Mouse (Mus musculus): ENCODE measurements at regions not wholly inside any gene's neighbourhood (a gene's known extent, or its start where the extent isn't known, plus 50 kb on each side); places are given as distances from the start of the nearest gene placed in this dataset.

- no peaks in the 10 kb centered on the region for H3K27me3 ChIP-seq
- H3K4me1 ChIP-seq (replicated peaks), result no peaks in the 10 kb centered on the region
- H3K27ac ChIP-seq, result no peak overlapping the region
- no peak overlapping the region for H3K4me2 ChIP-seq
- H3K9me3 ChIP-seq, result peaks cover 2% of the 10 kb centered on the region; the same call in 1 of the 2 replicates
- H3K4me3 ChIP-seq, result no peak overlapping the region
- no peak for ATAC-seq (ENCODE audit: low FRiP score)
- no peak overlapping the region for H3K9ac ChIP-seq
- no peaks in the 10 kb centered on the region for H3K36me3 ChIP-seq
- WGBS, result 85% methylated on average over 3 of the region's 3 CpGs
These were observed 333.1 kb downstream of the En1 start for GRCm38 (mm10) chr1:120935321-120935720.

GRCm38 (mm10) chr1:120943711-120944110, 341.5 kb downstream of the En1 start:
- Histone ChIP-seq H3K9ac (no peak overlapping the region), H3K36me3 (no peaks in the 10 kb centered on the region), H3K4me3 (no peak overlapping the region), H3K4me2 (no peak overlapping the region), H3K27ac (no peak overlapping the region), H3K9me3 (peaks cover 6% of the 10 kb centered on the region; the same call in 1 of the 2 replicates), H3K27me3 (no peaks in the 10 kb centered on the region), H3K4me1 (replicated peaks) (no peaks in the 10 kb centered on the region)
- 84% methylated on average over 4 of the region's 4 CpGs for WGBS
- ATAC-seq (ENCODE audit: low FRiP score), result no peak

GRCm38 (mm10) chr1:120946349-120946748, 344.1 kb downstream of the En1 start:
- H3K9ac ChIP-seq, result no peak overlapping the region
- H3K27ac ChIP-seq, result no peak overlapping the region
- no peaks in the 10 kb centered on the region for H3K9me3 ChIP-seq
- 81% methylated on average over 4 of the region's 4 CpGs for WGBS
- H3K4me1 ChIP-seq (replicated peaks), result no peaks in the 10 kb centered on the region
- H3K4me2 ChIP-seq, result no peak overlapping the region
- no peak for ATAC-seq (ENCODE audit: low FRiP score)
- H3K27me3 ChIP-seq, result no peaks in the 10 kb centered on the region
- H3K4me3 ChIP-seq, result no peak overlapping the region
- H3K36me3 ChIP-seq, result no peaks in the 10 kb centered on the region

GRCm38 (mm10) chr1:120961235-120961634, 359.0 kb downstream of the En1 start:
- Histone ChIP-seq H3K4me2 (no peak overlapping the region), H3K27ac (no peak overlapping the region), H3K9me3 (no peaks in the 10 kb centered on the region), H3K36me3 (no peaks in the 10 kb centered on the region), H3K4me3 (no peak overlapping the region), H3K4me1 (replicated peaks) (peaks cover 12% of the 10 kb centered on the region), H3K27me3 (peaks cover 5% of the 10 kb centered on the region; the same call in 1 of the 2 replicates), H3K9ac (no peak overlapping the region)
- 90% methylated on average over 1 of the region's 1 CpGs for whole genome bisulfite sequencing
- no peak for ATAC-seq (ENCODE audit: low FRiP score)

GRCm38 (mm10) chr1:120961984-120962383, 359.8 kb downstream of the En1 start:
- H3K36me3 ChIP-seq, result no peaks in the 10 kb centered on the region
- H3K4me3 ChIP-seq, result no peak overlapping the region
- no peaks in the 10 kb centered on the region for H3K9me3 ChIP-seq
- no peak overlapping the region for H3K27ac ChIP-seq
- ATAC-seq (ENCODE audit: low FRiP score), result no peak
- no peak overlapping the region for H3K4me2 ChIP-seq
- H3K9ac ChIP-seq, result no peak overlapping the region
- H3K4me1 ChIP-seq (replicated peaks), result peaks cover 12% of the 10 kb centered on the region
- 21% methylated on average over 8 of the region's 8 CpGs for WGBS
- H3K27me3 ChIP-seq, result peaks cover 5% of the 10 kb centered on the region; the same call in 1 of the 2 replicates

- no peaks in the 10 kb centered on the region for H3K36me3 ChIP-seq
- H3K4me2 ChIP-seq, result peak overlapping the region; percentile 48
- ATAC-seq (ENCODE audit: low FRiP score), result peak; percentile 83
- peak overlapping the region; percentile 25 for H3K4me3 ChIP-seq
- peaks cover 5% of the 10 kb centered on the region; the same call in 1 of the 2 replicates for H3K27me3 ChIP-seq
- H3K27ac ChIP-seq, result no peak overlapping the region
- no peaks in the 10 kb centered on the region for H3K9me3 ChIP-seq
- H3K4me1 ChIP-seq (replicated peaks), result peaks cover 12% of the 10 kb centered on the region
- H3K9ac ChIP-seq, result peak overlapping the region; percentile 36
- WGBS, result 30% methylated on average over 14 of the region's 14 CpGs
These were observed 361.4 kb downstream of the En1 start for GRCm38 (mm10) chr1:120963477-120964178.

- Histone ChIP-seq H3K36me3 (no peaks in the 10 kb centered on the region), H3K4me1 (replicated peaks) (peaks cover 12% of the 10 kb centered on the region), H3K27ac (no peak overlapping the region), H3K9ac (peak overlapping the region; percentile 36), H3K9me3 (no peaks in the 10 kb centered on the region), H3K4me3 (peak overlapping the region; percentile 25), H3K4me2 (peak overlapping the region; percentile 48), H3K27me3 (peaks cover 5% of the 10 kb centered on the region; the same call in 1 of the 2 replicates)
- ATAC-seq (ENCODE audit: low FRiP score), result 0 out of 2 replicates have a peak, but pooled peaks have one; percentile 28
- WGBS, result 50% methylated on average over 17 of the region's 17 CpGs
These were observed 361.9 kb downstream of the En1 start for GRCm38 (mm10) chr1:120964179-120964517.

- WGBS, result 79% methylated on average over 3 of the region's 3 CpGs
- Histone ChIP-seq H3K36me3 (no peaks in the 10 kb centered on the region), H3K4me1 (replicated peaks) (peaks cover 12% of the 10 kb centered on the region), H3K4me2 (no peak overlapping the region), H3K9me3 (no peaks in the 10 kb centered on the region), H3K9ac (no peak overlapping the region), H3K4me3 (no peak overlapping the region), H3K27ac (no peak overlapping the region), H3K27me3 (peaks cover 5% of the 10 kb centered on the region; the same call in 1 of the 2 replicates)
- ATAC-seq (ENCODE audit: low FRiP score), result no peak
These were observed 363.9 kb downstream of the En1 start for GRCm38 (mm10) chr1:120966132-120966531.

- no peak for ATAC-seq (ENCODE audit: low FRiP score)
- H3K4me3 ChIP-seq, result no peak overlapping the region
- H3K27ac ChIP-seq, result no peak overlapping the region
- no peaks in the 10 kb centered on the region for H3K9me3 ChIP-seq
- no peak overlapping the region for H3K9ac ChIP-seq
- 85% methylated on average over 1 of the region's 1 CpGs for WGBS
- H3K4me2 ChIP-seq, result no peak overlapping the region
- H3K4me1 ChIP-seq (replicated peaks), result peaks cover 4% of the 10 kb centered on the region
- H3K36me3 ChIP-seq, result no peaks in the 10 kb centered on the region
- H3K27me3 ChIP-seq, result no peaks in the 10 kb centered on the region
These were observed 357.7 kb downstream of the Insig2 start for GRCm38 (mm10) chr1:120974661-120975060.

- Histone ChIP-seq H3K4me1 (replicated peaks) (no peaks in the 10 kb centered on the region), H3K9ac (no peak overlapping the region), H3K4me2 (no peak overlapping the region), H3K9me3 (peaks cover 4% of the 10 kb centered on the region; the same call in 1 of the 2 replicates), H3K4me3 (no peak overlapping the region), H3K27me3 (no peaks in the 10 kb centered on the region), H3K36me3 (no peaks in the 10 kb centered on the region), H3K27ac (no peak overlapping the region)
- ATAC-seq (ENCODE audit: low FRiP score), result no peak
- WGBS, result 96% methylated on average over 7 of the region's 7 CpGs
These were observed 327.9 kb downstream of the Insig2 start for GRCm38 (mm10) chr1:121004535-121004934.

- no peak overlapping the region for H3K9ac ChIP-seq
- no peak overlapping the region for H3K4me3 ChIP-seq
- no peak overlapping the region for H3K4me2 ChIP-seq
- no peaks in the 10 kb centered on the region for H3K36me3 ChIP-seq
- H3K27ac ChIP-seq, result no peak overlapping the region
- whole genome bisulfite sequencing, result 53% methylated on average over 3 of the region's 3 CpGs
- no peak for ATAC-seq (ENCODE audit: low FRiP score)
- H3K27me3 ChIP-seq, result no peaks in the 10 kb centered on the region
- peaks cover 4% of the 10 kb centered on the region; the same call in 1 of the 2 replicates for H3K9me3 ChIP-seq
- no peaks in the 10 kb centered on the region for H3K4me1 ChIP-seq (replicated peaks)
These were observed 327.2 kb downstream of the Insig2 start for GRCm38 (mm10) chr1:121005198-121005597.

GRCm38 (mm10) chr1:121012126-121012525, 320.3 kb downstream of the Insig2 start:
- no peak overlapping the region for H3K4me3 ChIP-seq
- H3K4me2 ChIP-seq, result no peak overlapping the region
- H3K27ac ChIP-seq, result no peak overlapping the region
- H3K27me3 ChIP-seq, result peaks cover 4% of the 10 kb centered on the region; the same call in 1 of the 2 replicates
- peaks cover 4% of the 10 kb centered on the region; the same call in 1 of the 2 replicates for H3K9me3 ChIP-seq
- H3K36me3 ChIP-seq, result no peaks in the 10 kb centered on the region
- no peak for ATAC-seq (ENCODE audit: low FRiP score)
- no peak overlapping the region for H3K9ac ChIP-seq
- H3K4me1 ChIP-seq (replicated peaks), result no peaks in the 10 kb centered on the region
